Mouse (Mus musculus) small intestine, adult 2 months (tissue): Measurements from ENCODE around the gene Gspt1.

ENCODE experiments used
- CTCF ChIP-seq: fragments of 200-500 bp; IDR thresholded peaks from 2 replicates; pipeline ENCODE4 v1.5.1; 2012; ENCODE audit warnings: low read depth, mild to moderate bottlenecking, control low read depth, inconsistent platforms, low read length, moderate library complexity, mixed read lengths; ENCODE audit not compliant: insufficient replicate concordance, insufficient read length; ENCODE audit errors: extremely low read depth
- POLR2A ChIP-seq: fragments of 200-500 bp; IDR thresholded peaks from 2 replicates; pipeline ENCODE4 v1.6.1; 2012; ENCODE audit warnings: low read depth, mild to moderate bottlenecking, control low read depth, inconsistent platforms, low read length, moderate library complexity

DNA sequence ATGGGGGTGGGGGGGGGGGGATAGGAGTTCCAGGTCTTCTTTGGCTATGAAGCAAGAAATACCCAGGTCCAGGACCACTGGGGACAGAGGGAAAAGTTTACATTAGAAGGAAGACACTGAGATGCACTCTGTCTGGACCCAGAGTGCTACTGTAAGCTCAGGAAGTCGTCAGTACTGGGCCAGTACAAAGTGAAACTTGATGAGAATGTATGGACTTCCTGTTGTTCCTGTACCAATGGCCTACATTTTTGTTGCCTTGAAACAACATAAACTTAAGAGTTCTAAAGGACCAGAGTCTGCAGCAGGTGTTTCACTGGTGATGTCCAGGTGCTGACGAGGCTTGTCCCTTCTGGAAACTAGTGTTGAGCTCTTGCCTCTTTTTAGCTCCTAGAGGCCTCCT is 76.7 kb downstream of the Gspt1 start:
- TF ChIP-seq CTCF (no peak), POLR2A (no peak)
